Mouse (Mus musculus) layer of hippocampus, adult 9-10 months (tissue): ENCODE measurements around the gene Kirrel3.

ENCODE experiments used
- DNase-seq: peaks from one replicate; pipeline ENCODE4 v3.0.0; 2022; ENCODE audit warnings: low spot score

Kirrel3 gene

DNA sequence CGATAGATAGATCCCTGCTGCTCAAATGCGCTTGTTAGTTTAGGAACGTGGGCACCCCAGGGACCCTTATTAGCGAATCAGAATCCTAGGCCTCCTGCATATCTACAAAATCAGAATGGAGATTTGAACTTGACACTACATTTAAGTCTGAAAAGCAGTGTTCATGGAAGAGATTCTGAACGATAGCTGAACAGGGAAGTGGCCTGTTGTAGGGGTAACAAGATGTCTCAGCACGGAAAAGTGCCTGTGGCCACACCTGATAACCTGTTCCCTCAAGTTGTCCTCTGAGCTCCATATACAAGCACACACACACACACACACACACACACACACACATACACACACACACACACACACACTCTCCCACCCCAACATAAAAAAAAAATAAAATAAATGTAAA is 571.9 kb downstream of the Kirrel3 start:
- no peak for DNase-seq

DNA sequence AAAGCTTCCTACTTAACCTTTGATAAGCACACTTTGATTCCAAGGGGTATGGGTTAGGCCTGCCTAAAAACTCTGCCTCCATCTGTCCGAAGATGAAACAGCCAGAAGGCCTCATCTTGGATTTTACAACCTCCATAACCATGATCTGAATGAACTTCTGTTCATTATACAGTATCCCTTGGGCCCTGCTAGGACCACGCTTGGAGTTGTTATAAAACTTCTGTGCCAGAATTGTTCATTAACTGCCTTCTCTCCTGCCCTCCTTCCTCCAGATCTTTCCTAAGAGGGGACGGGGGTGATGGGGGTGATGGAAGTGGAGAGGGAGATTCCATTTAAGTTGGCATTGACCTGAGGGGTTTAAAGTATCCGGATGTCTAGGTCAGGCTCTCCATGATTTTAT is 572.5 kb downstream of the Kirrel3 start:
- no peak for DNase-seq

DNA sequence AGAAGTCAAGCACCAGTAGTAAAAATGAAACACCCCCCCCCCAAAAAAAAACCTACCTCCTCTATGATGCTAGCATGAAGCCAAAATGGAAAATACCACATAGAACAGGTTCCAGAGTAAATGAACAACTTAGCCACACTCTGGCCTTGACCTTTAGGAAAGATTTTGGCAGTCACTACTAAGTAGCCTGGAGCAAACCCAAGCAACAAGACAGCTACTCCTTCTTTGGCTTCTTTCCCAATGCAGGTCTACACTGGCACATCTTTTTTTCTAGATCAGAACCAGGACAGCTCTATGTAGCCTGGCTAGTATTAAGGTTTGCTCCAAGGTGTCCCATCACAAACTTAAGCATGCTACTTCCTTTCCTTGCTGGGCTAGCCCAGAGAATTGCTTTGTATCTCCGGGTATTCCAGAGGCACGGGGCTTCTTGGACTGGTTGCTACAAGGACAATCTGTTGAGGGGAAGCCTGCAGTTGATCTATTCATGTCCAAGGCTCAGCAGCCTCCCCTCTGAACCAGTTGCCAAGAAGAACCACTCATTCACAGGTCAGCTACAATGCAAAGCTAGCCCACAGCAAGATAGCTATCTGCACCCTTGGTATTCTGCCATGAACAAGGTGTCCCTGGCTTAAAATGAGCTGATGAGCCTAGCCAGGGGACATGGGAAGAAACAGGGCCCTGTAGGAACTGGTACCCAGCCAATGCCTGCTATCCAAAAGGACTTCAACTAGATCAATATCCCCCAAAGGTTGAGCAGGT is 573.1 kb downstream of the Kirrel3 start:
- no peak for DNase-seq

- DNase-seq: no peak
These were observed 574.2 kb downstream of the Kirrel3 start for GRCm38 (mm10) chr9:35059881-35060280.

DNA sequence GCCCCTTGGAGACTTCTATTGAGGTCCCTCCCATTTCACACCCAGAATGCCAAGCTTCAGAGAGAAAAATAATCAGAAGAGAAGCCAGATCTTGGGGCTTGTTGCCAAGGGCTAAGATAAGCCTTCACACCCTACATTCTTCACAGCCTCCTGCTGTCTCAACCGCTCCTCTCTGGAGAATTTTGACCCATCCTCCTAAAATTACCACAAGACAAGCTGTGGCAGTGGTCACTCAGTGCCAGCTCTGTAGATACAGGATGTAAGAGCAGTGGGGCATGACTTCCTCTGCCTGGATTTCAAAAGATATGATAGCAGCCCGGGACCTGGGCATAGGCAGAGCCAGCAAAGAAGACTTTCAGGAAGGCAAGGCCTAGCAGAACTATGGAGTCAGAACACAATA is 575.8 kb downstream of the Kirrel3 start:
- DNase-seq: no peak
